Mouse (Mus musculus) testis, adult 2 months (tissue): ENCODE data around the gene Nucb1. TPM values are rescaled to one million over a fixed set of nuclear protein-coding genes. Genes with fewer than 3 reads are reported as not detected.
"Not testable (repeated sequence)": the region's sequence is repeated elsewhere in the genome, so short reads cannot be mapped to it uniquely, and the experiment has no call there.

Source experiments
- H3K27ac ChIP-seq: fragments of 200-500 bp; 2 replicates; pipeline ENCODE4 v1.5.1; 2012; ENCODE audit warnings: low read depth, low read length; ENCODE audit not compliant: control insufficient read depth, insufficient read depth
- H3K27me3 ChIP-seq: fragments of 200-500 bp; 2 replicates; pipeline ENCODE4 v1.6.1; 2012; ENCODE audit warnings: mild to moderate bottlenecking, low read length, moderate library complexity; ENCODE audit not compliant: control insufficient read depth, insufficient read depth
- H3K36me3 ChIP-seq: fragments of 200-500 bp; 2 replicates; pipeline ENCODE4 v1.6.1; 2012; ENCODE audit warnings: mild to moderate bottlenecking, low read length; ENCODE audit not compliant: control insufficient read depth, insufficient read depth
- H3K4me1 ChIP-seq: fragments of 200-500 bp; 2 replicates; pipeline ENCODE4 v1.6.1; 2012; ENCODE audit warnings: low read length; ENCODE audit not compliant: control insufficient read depth, insufficient read depth
- H3K4me3 ChIP-seq: fragments of 200-500 bp; 2 replicates; pipeline ENCODE4 v1.5.1; 2012; ENCODE audit warnings: low read depth, mild to moderate bottlenecking, low read length, moderate library complexity, mixed read lengths; ENCODE audit not compliant: control insufficient read depth
- CTCF ChIP-seq: fragments of 200-500 bp; IDR thresholded peaks from 2 replicates; pipeline ENCODE4 v1.5.1; 2012; ENCODE audit warnings: low read depth, mild to moderate bottlenecking, inconsistent platforms, low read length, moderate library complexity; ENCODE audit not compliant: control insufficient read depth, insufficient read depth, insufficient replicate concordance
- POLR2A ChIP-seq: fragments of 200-500 bp; IDR thresholded peaks from 2 replicates; pipeline ENCODE4 v1.6.1; 2012; ENCODE audit warnings: low read depth, mild to moderate bottlenecking, inconsistent platforms, low read length, moderate library complexity; ENCODE audit not compliant: control insufficient read depth
- polyA plus RNA-seq: library from polyadenylated mRNA; depleted of rRNA; stranded (reverse); fragments of >200 nt; gene quantifications from 2 replicates; pipeline ENCODE4 v1.2.3, GENCODE M21; 2012

Gene Nucb1
- polyA plus RNA-seq, 1 experiment, result 76.4 TPM

DNA sequence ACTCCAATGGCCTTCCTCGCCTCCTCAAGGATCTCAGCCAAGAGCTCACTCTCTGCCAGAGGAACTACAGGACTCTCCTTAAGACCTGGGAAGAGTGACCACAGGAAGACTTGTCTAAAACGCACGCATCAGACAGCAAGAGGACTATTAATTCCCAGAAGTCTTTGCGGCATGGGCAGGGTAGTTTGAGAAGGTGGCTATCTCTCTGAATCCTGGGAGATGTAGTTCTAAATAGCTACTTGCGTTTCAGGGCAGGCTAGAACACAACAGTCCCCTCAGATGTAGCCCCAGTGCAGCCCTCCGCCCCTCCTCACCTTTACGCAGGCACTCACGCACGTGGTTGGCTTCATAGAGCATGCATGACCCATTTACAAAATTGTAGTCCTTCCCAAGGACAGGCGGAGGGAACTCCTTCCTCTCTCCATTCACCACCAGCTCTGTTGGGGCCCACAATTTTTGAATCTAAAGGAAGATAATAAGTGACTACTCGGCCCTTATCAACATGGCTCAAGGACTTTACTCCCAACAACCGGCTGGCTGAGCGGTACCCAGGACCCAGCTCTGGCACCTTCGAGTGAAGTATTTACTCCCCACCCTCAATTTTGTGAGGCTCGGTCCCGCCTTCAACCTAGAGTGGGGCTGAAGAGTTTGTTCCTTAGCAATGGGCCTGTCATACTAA lies 34.8 kb downstream of the Nucb1 start:
- no peak overlapping the region for H3K4me3 ChIP-seq

DNA sequence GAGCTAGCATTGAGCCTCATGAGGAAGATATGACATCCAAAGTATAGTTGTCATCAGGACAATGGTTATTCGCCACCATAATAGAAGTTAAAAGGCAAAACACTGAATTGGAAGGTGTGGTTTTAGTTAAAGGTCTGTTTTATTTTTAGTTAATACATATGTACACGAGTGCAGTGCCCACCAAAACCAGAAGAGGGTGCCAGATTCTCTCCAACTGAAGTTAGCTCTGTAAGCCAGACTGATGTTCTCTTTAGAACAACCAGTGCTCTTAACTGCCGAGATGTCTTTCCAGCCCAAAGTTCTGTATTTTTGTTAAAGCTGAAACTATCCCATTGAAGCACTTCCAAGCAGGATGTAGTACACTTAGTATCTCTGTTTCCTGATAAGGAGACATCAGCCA lies 39.3 kb downstream of the Nucb1 start:
- Histone ChIP-seq H3K4me3 (no peak overlapping the region), H3K4me1 (peaks cover 23% of the 10 kb centered on the region)
- TF ChIP-seq POLR2A (no peak), CTCF (no peak)

More for the DNA sequence above, 34.8 kb downstream of the Nucb1 start:
- Histone ChIP-seq H3K27ac (peak overlapping the region; percentile 55), H3K4me1 (peaks cover 8% of the 10 kb centered on the region), H3K27me3 (no peaks in the 10 kb centered on the region), H3K36me3 (no peaks in the 10 kb centered on the region)
- TF ChIP-seq CTCF, result no peak
- TF ChIP-seq POLR2A, result no peak

DNA sequence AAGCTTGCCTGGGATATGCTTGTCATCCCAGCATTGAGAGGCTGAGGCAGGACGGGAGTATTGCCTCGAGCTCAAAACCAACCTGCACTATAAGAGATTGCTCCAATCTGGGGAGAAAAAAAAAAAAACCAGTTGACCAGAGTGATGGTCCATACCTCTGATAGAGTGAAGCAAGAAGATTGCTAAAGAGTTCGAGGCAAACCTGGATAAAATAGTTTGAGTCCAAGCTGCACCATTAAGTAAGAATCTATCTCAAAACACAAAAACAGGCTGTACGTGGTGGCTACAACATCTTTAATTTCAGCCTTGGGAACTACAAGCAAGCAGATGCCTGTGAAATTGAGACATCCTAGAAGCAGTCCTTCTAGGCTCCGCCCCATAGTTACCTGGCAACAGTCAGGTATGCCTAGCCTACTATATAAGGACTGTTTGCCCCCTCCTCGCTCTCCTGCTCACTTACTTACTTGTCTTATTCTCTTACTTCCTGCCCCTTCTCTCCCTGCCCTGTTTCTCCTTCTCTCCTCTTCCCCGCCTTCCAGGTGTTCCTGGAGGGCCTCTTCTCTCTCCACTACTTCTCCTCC lies 43.0 kb downstream of the Nucb1 start:
- Histone ChIP-seq H3K4me3 (peak overlapping the region; percentile 92), H3K27me3 (no peaks in the 10 kb centered on the region), H3K4me1 (peaks cover 18% of the 10 kb centered on the region), H3K27ac (0 out of 2 replicates have a peak overlapping the region, but pooled peaks have one; percentile 19), H3K36me3 (no peaks in the 10 kb centered on the region)
- TF ChIP-seq CTCF (no peak), POLR2A (no peak)

More for the DNA sequence above, 39.3 kb downstream of the Nucb1 start:
- Histone ChIP-seq H3K36me3 (no peaks in the 10 kb centered on the region), H3K27ac (peak overlapping the region; percentile 32; the same call in 1 of the 2 replicates), H3K27me3 (no peaks in the 10 kb centered on the region)

DNA sequence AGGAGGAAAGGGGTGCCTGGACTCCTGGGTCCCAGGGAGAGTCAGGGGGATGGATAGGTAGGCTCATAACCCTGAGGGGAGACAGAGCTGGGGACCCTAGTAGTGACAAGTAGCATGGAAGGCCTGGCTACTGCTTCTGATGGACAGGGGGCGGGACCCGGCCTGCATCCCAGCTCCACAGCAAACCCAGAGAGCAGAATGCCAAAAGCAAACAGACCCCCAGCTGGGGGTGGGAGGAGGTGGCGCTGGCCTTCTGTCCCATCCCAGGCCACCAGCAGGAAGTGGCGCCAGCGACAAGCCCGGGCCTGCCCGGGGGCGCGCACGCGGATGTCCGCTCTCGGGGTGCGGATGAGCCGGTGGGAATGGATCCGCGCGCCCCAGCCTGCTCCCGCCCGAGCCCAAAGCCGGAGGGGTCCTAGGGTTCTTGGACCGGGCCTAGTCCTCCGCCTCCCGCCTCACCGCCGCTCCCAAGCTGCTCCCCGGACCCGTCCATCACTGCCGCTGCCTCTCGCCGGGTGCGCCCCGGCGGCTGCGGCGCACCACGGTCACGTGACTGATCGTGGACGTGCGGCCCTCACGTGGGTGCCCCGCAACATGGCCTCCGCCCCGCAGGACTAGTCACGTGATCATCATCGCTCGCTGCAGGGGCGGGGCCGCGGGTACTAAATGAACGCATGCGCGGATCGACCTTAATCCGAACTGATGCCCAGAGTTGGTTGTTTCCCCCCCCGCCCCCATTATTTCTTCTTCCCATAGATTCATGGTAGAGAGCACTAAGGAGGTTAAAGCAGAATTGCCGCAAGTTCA lies 43.7 kb downstream of the Nucb1 start, which contains the start of gene Bax:
Gene Bax, minus strand, starts transcription at position 616 of the 807 bp plus-strand sequence.
- H3K4me1 ChIP-seq, result peaks cover 16% of the 10 kb centered on the region
- H3K27me3 ChIP-seq, result no peaks in the 10 kb centered on the region
- H3K27ac ChIP-seq, result 0 out of 2 replicates have a peak within 1 kb of the TSS, but pooled peaks have one; percentile 19
- H3K4me3 ChIP-seq, result peak within 1 kb of the TSS; percentile 92
- no peaks in the 10 kb centered on the region for H3K36me3 ChIP-seq
- no peak for TF ChIP-seq CTCF
- peak; percentile 70 for TF ChIP-seq POLR2A

DNA sequence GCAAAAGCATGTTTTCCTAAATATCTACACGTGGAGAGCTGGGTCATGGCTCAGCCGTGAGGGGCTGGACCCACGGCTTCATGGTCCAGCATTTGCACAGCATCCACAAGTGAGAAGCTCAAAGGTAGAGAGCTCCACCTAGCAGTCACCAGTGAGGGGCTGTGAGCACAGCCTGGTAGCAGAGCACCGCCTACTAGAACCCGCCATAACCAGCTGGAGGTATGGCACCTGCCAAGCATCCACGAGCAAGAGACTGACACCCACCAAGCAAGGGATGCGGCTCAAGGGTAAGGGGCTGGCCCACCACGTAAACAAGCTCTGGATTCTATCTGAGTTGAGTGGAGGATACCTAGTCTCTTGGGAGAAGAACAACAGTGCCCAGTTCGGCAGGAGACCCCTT lies 44.7 kb downstream of the Nucb1 start:
- Histone ChIP-seq H3K4me3 (no peak overlapping the region), H3K36me3 (no peaks in the 10 kb centered on the region), H3K27ac (no peak overlapping the region), H3K4me1 (peaks cover 21% of the 10 kb centered on the region), H3K27me3 (no peaks in the 10 kb centered on the region)
- TF ChIP-seq POLR2A (no peak), CTCF (no peak)

DNA sequence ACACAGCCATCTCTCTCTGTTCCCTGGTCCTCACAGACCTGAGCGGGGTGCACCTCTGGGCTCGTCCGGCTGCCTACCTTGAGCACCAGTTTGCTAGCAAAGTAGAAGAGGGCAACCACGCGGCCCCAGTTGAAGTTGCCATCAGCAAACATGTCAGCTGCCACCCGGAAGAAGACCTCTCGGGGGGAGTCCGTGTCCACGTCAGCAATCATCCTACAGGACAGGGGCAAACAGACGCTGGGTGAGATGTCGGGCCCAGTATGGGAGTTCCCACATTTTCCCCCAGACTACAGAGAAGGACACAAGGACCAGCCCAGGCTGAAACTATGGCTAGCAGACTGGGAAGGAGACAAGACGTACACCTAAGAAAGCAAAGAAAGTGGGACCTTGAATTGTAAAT lies 45.1 kb downstream of the Nucb1 start:
- no peaks in the 10 kb centered on the region for H3K27me3 ChIP-seq
- H3K4me3 ChIP-seq, result no peak overlapping the region
- TF ChIP-seq CTCF (no peak), POLR2A (no peak)
- no peak overlapping the region for H3K27ac ChIP-seq
- no peaks in the 10 kb centered on the region for H3K36me3 ChIP-seq
- H3K4me1 ChIP-seq, result peaks cover 25% of the 10 kb centered on the region

DNA sequence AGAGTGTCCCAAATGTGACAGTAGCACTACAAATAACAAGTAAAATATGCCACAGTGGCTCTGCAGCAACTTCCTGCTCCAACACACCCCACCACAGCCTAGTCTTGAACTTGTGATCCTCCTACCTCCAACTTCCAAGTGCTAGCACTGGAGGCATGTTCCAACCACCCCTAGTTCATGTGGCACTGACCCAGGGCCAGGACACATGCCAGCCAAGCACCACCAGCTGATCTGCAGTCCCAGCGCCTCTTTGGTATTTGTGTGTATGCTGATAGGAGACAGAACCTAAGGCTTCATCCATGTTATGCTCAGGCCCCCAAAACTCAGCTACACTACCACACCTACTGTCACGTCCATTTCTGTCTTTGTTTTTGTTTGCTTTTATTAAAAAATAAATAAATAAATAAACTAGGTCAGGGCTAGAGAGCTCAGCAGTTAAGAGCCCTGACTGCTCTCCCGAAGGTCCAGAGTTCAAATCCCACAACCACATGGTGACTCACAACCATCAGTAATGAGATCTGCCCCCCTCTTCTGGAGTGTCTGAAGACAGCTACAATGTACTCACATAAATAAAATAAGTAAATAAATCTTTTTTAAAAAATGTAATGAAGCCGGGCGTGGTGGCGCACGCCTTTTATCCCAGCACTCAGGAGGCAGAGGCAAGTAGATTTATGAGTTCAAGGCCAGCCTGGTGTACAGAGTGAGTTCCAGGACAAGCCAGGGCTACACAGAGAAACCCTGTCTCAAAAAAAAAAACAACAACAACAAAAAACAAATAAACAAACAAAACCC lies 46.0 kb downstream of the Nucb1 start:
- TF ChIP-seq POLR2A (no peak), CTCF (no peak)
- no peak overlapping the region for H3K27ac ChIP-seq
- no peaks in the 10 kb centered on the region for H3K27me3 ChIP-seq
- no peaks in the 10 kb centered on the region for H3K36me3 ChIP-seq
- H3K4me1 ChIP-seq, result peaks cover 28% of the 10 kb centered on the region
- H3K4me3 ChIP-seq, result no peak overlapping the region

DNA sequence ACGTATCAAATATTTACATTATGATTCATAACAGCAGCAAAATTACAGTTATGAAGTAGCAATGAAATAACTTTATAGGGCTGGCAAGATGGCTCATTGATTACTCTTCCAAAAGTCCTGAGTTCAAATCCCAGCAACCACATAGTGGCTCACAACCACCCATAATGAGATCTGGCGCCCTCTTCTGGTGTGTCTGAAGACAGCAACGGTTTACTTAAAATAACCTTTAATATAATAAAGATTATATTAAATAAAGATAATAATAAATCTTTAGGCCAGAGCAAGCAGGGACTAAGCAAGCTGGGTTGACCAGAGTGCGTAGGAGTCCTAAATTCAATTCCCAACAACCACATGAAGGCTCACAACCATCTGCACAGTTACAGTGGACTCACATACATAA lies 47.3 kb downstream of the Nucb1 start:
- H3K36me3 ChIP-seq, H3K4me3 ChIP-seq, H3K27me3 ChIP-seq, H3K27ac ChIP-seq: not testable (repeated sequence)
- peaks cover 38% of the 10 kb centered on the region for H3K4me1 ChIP-seq
